Mouse (Mus musculus) ES-Bruce4 (cell line): ENCODE results near the gene Cul7.

Source experiments
- CTCF ChIP-seq: IDR thresholded peaks from one replicate; pipeline ENCODE4 v1.8.1; 2011; ENCODE audit warnings: low read depth, low read length
- EP300 ChIP-seq: IDR thresholded peaks from 2 replicates; pipeline ENCODE4 v1.6.1; 2011; ENCODE audit warnings: low read depth, low read length; ENCODE audit not compliant: insufficient read depth

DNA sequence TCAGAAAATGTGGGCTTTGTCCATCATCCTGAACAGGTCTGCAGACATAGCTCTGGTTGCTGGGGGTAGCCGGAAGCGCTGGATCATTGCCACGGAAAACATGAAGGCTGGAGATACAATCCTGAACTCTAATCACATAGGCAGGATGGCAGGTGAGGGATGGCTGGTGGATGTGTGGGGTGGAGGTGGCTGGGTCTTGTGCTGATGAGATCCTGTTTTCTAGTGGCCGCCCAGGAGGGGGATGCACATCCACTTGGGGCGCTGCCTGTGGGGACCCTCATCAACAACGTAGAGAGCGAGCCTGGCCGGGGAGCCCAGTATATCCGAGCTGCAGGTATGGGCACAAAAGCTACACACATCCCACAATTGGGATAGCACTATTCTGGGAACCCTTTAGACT, 1.7 kb upstream of the Cul7 start:
- TF ChIP-seq EP300 (no peak), CTCF (no peak)
